Mouse (Mus musculus) adrenal gland, postnatal 4 days (tissue): Measurements from ENCODE around the gene R3hcc1l. TPM values are rescaled to one million over a fixed set of nuclear protein-coding genes. Genes with fewer than 3 reads are reported as not detected.

Experiments
- DNase-seq, 2 experiments: peaks; one replicate each; pipeline ENCODE4 v3.0.0; 2021 to 2022; ENCODE audit warnings: low spot score in 2 of 2, mixed read lengths in 2 of 2
- total RNA-seq, 2 experiments: library from RNA; stranded (reverse); gene quantifications; 2 replicates each; pipeline ENCODE4 v1.2.3; 2021

The R3hcc1l gene
- total RNA-seq, 2 experiments from 2014 or later, result 26.6 to 26.9 TPM

- no peak for DNase-seq
These were observed 21.0 kb downstream of the R3hcc1l start for GRCm38 (mm10) chr19:42539414-42540189.

- DNase-seq, result no peak
These were observed 22.1 kb downstream of the R3hcc1l start for GRCm38 (mm10) chr19:42540649-42541048.

- no peak for DNase-seq
These were observed 40.1 kb downstream of the R3hcc1l start for GRCm38 (mm10) chr19:42558701-42559100.

GRCm38 (mm10) chr19:42561991-42562390 lies 43.4 kb downstream of the R3hcc1l start:
- no peak for DNase-seq

- no peak for DNase-seq
These were observed 44.4 kb downstream of the R3hcc1l start for GRCm38 (mm10) chr19:42562981-42563380.

DNA sequence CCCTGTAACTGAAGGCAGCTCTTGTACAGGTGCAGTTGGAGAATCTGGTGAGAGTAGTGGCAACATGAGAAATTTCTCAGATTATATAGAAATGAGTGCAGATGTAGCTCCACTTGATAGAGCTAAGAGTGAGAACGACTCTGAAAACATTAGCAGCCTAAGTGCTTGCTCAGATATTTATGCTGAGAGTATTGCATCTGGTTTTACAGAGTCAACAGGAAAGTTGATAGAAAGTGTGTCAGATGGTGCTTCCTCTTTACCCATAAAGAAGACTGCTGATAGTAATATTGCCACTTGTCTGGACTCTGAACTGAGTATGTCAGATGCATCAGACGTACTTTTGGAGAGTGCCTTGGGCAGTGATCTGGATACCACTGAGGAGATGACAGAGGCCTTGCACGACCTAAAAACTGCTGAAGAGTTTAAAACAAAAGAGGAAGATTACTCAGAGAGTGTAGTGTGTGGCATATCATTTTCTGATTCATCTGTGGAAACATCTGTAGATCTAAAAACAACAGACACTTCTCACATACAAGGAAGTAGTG lies 45.2 kb downstream of the R3hcc1l start:
- no peak for DNase-seq

- DNase-seq, result no peak
These were observed 47.9 kb downstream of the R3hcc1l start for GRCm38 (mm10) chr19:42566283-42567019.

DNA sequence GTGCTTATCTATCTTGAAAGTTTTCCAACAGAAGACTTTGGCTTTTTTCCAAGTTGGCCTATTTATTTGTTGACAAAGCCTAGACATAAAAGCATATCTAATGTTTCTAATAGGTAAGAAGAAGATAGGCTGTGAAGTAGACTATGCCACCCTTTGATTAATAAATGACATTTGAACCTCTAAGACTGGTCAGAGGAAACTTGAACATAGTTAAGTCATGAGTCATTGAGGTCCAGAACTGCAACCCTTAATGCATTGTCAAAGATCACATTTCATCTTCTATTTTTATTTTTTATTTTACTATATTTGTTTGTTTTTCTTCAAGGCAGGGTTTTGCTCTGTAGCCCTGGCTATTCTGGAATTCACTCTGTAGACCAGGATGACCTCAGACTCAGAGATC lies 48.5 kb downstream of the R3hcc1l start:
- DNase-seq, result no peak

GRCm38 (mm10) chr19:42569076-42569475 lies 50.5 kb downstream of the R3hcc1l start:
- DNase-seq, result peak in 1 of 2 experiments; percentile 14

DNA sequence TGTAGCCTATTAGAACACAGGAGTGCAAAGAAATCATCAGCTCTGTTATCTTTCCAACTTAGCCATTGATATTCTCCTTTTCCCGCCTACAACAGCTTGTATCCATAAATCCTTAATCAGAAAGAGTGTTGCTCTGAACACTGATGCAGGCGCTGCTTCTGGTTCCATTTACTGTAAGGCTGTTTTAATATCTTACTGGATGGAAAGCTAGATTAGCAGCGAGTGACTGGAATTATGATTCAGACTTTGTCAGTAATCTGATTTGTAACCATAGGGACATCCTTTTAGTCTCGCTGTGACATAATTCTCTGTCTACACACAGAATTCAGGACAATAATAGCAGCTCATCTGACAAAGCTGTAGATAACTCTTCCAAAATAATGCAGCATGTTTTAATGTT lies 52.7 kb downstream of the R3hcc1l start:
- no peak for DNase-seq

DNA sequence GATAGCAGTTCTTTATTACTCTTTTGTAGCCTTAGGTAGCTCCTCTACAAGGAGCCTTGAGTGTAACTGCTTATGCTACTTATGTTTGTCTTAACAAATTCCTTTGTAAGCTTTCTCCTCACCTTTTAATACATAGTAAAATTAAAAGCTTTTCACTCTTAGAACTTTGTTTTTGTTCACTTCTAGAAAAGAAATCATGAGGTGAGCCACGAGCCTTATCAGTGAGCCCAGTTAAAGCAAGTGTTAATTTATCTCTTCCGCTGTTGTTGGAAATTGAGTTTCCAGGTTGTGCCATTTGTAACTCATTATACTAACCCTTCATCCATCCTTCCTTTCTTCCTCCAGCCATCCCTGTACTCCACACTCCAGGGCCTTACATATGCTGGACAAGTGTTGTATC lies 56.8 kb downstream of the R3hcc1l start:
- no peak for DNase-seq

- no peak for DNase-seq
These were observed 58.3 kb downstream of the R3hcc1l start for GRCm38 (mm10) chr19:42576856-42577255.

DNA sequence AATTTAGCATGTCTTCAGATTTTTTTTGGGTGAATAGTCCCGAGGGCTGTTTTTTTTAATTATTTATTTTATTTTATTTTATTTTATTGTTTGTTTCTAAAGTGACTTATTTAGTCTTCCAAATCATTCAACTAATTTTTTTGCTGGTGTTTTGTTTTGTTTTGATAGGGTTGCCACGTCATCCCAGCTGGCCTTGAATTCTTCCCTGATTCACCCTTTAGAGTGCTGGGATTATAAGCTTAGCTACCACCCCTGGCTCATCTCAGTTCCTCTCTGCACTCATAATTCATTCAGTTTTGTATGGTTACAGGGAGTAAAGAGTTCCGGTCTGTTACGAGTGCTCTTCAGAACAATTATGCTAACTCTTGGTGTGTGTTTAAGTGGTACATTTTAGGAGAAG lies 60.1 kb downstream of the R3hcc1l start:
- DNase-seq, result no peak

DNA sequence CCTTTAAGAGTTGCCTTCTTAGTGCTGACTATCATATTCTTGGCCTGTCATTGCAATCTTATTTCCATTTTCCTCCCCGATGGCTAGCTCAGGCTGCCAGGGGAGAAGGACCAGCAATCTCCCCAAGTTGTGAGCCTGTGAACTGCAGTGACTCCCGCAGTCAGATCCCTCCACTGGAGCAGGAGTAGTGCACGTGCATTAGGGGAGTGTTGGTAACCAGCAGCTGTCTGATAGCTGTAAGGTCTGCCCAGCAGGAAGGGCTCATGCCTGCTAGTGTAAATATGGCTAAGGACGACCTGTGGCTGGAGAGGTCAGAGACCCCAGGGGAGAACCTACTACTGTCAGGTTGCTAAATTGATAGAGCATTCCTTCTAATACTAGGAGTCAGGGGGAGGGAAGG lies 62.1 kb downstream of the R3hcc1l start:
- no peak for DNase-seq

- no peak for DNase-seq
These were observed 64.3 kb downstream of the R3hcc1l start for GRCm38 (mm10) chr19:42582811-42583370.

GRCm38 (mm10) chr19:42583677-42584076 lies 65.1 kb downstream of the R3hcc1l start:
- DNase-seq, result no peak

DNA sequence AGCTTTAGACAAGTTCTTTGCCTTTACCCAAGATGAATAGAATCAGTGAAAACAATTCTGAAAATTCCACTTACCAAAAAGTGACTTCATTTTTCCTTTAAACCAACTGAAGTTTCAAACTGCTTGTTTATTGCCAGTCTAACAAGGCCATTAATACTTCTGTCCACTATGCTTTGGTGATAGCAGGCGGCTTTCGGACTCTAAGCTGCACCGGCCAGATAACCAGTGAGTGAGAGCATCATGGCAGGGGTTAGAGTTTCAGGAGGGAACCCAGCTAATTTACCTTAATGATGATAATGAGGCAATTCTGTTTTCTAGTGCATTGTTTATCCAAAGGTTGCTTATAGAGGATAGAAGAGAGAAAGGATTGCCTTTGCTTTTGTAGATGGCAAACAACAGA lies 65.6 kb downstream of the R3hcc1l start:
- no peak for DNase-seq

GRCm38 (mm10) chr19:42587704-42588103 lies 69.1 kb downstream of the R3hcc1l start:
- DNase-seq, result no peak

DNA sequence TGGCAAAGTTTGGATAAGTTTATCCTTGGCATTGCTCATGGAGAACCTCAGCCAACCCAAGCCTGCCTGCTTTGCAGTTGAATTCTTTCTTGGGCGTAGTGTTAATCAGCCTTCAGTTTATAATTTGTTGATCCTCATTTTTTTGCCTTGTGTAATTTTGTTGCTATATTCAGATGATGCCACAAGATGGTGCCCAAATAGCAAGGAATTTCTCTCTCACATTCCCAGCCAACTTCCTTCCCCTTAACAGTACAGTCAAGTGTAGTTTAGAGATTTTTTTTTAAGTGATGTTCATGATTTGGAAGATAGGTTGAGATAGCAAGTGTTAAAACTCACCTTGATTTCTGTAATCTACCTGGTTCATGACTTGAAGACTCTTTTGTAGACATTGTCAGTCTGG lies 70.7 kb downstream of the R3hcc1l start:
- no peak for DNase-seq

- DNase-seq, result no peak
These were observed 73.0 kb downstream of the R3hcc1l start for GRCm38 (mm10) chr19:42591534-42591933.

GRCm38 (mm10) chr19:42593456-42593855 lies 74.9 kb downstream of the R3hcc1l start:
- no peak for DNase-seq

GRCm38 (mm10) chr19:42595066-42595465 lies 76.5 kb downstream of the R3hcc1l start:
- no peak for DNase-seq
